Mouse (Mus musculus) thymus, adult 18-20 months (tissue): ENCODE measurements around the gene Tbcc.

Source experiments
- DNase-seq, 2 experiments: peaks; one replicate each; pipeline ENCODE4 v3.0.0; 2022; ENCODE audit warnings: mixed read lengths in 2 of 2

The Tbcc gene

GRCm38 (mm10) chr17:46912331-46912730, 21.8 kb downstream of the Tbcc start:
- no peak for DNase-seq

GRCm38 (mm10) chr17:46915129-46915528, 24.6 kb downstream of the Tbcc start:
- no peak for DNase-seq

- no peak for DNase-seq
Measured at GRCm38 (mm10) chr17:46918951-46919350, 28.5 kb downstream of the Tbcc start.

GRCm38 (mm10) chr17:46920855-46921254, 30.4 kb downstream of the Tbcc start:
- no peak for DNase-seq

DNA sequence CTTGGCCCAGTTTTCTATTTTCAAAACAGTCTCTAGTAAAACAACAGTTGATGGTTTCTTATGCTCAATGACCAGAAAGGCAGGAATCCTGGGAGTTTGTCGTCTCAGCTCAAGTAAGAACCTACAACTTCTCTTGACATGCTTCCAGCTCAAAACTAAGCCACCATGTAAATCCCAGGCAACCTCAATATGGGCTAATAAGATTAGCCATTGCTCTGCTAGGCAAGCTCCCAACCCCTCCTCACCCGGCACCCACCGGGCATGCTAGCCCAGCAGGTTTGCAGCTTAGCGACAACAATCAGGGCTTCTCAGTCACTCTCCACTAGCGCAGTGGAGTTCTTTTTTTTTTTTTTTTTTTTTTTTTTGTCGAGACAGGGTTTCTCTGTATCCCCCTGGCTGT, 35.7 kb downstream of the Tbcc start:
- no peak for DNase-seq

DNA sequence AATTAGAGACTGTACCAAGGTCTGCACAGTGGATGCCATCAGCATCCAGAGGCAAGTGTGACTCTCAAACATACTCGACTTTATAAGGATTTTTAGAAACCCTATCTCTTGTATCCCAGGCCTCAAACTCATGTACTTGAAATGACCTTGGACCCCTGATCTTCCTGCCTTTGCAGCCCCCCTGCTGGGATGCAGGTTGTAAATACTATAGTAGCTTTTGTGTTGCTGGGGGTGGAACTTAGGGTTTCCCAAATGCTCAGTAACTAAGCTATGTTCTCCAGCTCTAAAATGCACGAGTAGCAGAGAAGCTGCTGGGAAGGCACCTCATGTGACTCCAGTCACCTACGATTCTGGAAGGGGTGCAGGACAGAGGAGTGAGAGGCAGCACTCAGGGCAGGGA, 36.5 kb downstream of the Tbcc start:
- no peak for DNase-seq

DNA sequence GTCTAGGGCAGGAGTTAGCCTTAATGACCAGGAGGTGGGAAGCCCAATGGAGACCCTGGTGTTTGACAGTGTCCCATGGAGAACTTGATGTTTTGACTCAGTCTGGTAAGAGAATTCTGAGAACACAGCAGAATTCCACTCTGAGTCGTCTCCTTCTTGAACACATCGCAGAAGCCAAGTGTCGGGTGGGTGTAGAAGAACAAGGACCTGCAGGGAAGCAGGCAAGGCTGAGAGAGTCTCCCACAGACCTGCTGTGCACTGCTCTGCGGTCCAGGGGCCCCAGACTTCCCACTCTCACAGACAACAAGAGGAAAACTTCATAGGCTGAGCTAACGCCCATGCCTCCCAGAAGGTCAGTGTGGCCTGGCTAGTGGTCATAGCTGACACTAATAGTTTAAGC, 37.3 kb downstream of the Tbcc start:
- no peak for DNase-seq

GRCm38 (mm10) chr17:46929277-46929676, 38.8 kb downstream of the Tbcc start:
- DNase-seq = no peak

DNA sequence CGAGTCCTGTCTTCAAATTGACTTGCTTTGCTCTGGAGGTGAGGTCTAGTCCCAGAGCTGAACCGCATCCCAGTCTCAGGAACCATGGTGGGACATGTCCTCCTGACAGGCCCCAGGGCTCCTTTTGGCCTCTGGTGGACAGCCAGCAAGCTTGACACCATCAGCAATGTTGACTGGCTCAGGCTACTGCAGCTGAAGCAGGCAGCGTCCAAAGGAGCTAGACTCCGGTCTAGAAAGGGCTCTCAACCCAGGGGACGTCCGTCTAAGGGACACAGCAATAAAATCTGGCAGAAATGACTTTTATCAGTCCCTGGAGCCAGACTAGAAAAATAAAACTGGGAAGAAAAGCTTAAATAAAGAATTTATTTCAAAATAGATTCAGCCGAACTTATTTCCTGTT, 39.4 kb downstream of the Tbcc start:
- DNase-seq = no peak

- DNase-seq = no peak
Measured at GRCm38 (mm10) chr17:46932961-46933360, 42.5 kb downstream of the Tbcc start.

- DNase-seq = peak; percentile 10 to 12
Measured at GRCm38 (mm10) chr17:46933557-46934348, 43.3 kb downstream of the Tbcc start.

DNA sequence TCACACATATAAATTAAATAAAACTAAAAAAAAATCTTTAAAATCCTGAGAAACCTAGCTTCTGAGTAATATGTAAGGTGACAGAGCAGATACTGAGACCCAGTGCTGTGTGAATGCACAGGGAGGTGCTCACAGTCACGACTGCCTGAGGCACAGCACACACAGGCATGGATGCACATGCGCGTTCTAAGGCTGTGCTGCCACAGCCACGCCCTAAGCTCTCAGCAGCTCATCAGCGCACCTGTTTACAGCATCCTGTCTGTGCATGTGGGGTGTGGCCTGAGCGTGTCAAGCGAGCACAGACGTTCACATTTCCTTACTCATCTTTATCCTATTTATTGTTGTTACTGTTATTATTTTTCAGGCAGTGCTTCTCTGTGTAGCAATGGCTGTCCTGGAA, 50.0 kb downstream of the Tbcc start:
- no peak for DNase-seq
